Mouse (Mus musculus) stomach, postnatal 0 days (tissue): Measurements from ENCODE around the gene Irgq. TPM values are rescaled to one million over a fixed set of nuclear protein-coding genes. Genes with fewer than 3 reads are reported as not detected.

Experiments used
- ATAC-seq: fragments of 200-750 bp; cut with Nextera tagmentation; 2 replicates; pipeline ENCODE4 v1.8.0; 2017; ENCODE audit not compliant: low FRiP score, low TSS enrichment
- DNase-seq: peaks from one replicate; pipeline ENCODE4 v3.0.0-alpha.2; 2016; ENCODE audit warnings: low spot score
- H3K27ac ChIP-seq: fragments of 300-500 bp; sonication (generic); replicated peaks from 2 replicates; pipeline ENCODE4 v1.5.1; 2014; ENCODE audit warnings: mild to moderate bottlenecking, control low read depth
- H3K27me3 ChIP-seq: fragments of 300-500 bp; sonication (generic); 2 replicates; pipeline ENCODE4 v1.6.1; 2014; ENCODE audit warnings: low read length; ENCODE audit not compliant: control insufficient read depth, insufficient read depth
- H3K36me3 ChIP-seq: fragments of 300-500 bp; sonication (generic); 2 replicates; pipeline ENCODE4 v1.6.1; 2014; ENCODE audit warnings: low read length, mixed read lengths; ENCODE audit not compliant: control insufficient read depth, insufficient read depth
- H3K4me1 ChIP-seq: fragments of 300-500 bp; sonication (generic); replicated peaks from 2 replicates; pipeline ENCODE4 v1.6.1; 2014; ENCODE audit warnings: antibody characterized with exemption; ENCODE audit not compliant: control insufficient read depth, insufficient read depth
- H3K4me2 ChIP-seq: fragments of 300-500 bp; sonication (generic); replicated peaks from 2 replicates; pipeline ENCODE4 v1.6.1; 2014; ENCODE audit warnings: low read depth, mild to moderate bottlenecking, control low read depth, moderate library complexity
- H3K4me3 ChIP-seq: fragments of 300-500 bp; sonication (generic); 2 replicates; pipeline ENCODE4 v1.5.1; 2014; ENCODE audit warnings: low read depth, low read length, control low read depth
- H3K9ac ChIP-seq: fragments of 300-500 bp; sonication (generic); 2 replicates; pipeline ENCODE4 v1.6.1; 2014; ENCODE audit warnings: mild to moderate bottlenecking, low read length, control low read depth, mixed read lengths
- H3K9me3 ChIP-seq: fragments of 300-500 bp; sonication (generic); 2 replicates; pipeline ENCODE4 v1.6.1; 2016; ENCODE audit warnings: low read length; ENCODE audit not compliant: control insufficient read depth
- CTCF ChIP-seq: IDR thresholded peaks from 2 replicates; pipeline ENCODE4 v1.5.1; 2016; ENCODE audit warnings: antibody characterized with exemption, low read depth, mild to moderate bottlenecking, moderate library complexity
- EP300 ChIP-seq: optimal IDR thresholded peaks from 2 replicates; pipeline ENCODE3; 2016; ENCODE audit warnings: antibody characterized with exemption
- WGBS: fragments of 180-500 bp; shearing (Covaris S2); extraction: QIAGEN DNeasy Blood & Tissue Kit; methylation state at CpG from one replicate; pipeline ENCODE4 v1.1.7; 2014; 5-methylcytosine and 5-hydroxymethylcytosine counted together
- polyA plus RNA-seq: library from polyadenylated mRNA; unstranded; fragments of >200 nt; fragmentation: Nextera tagmentation; extraction: Ambion mirVana; gene quantifications from 2 replicates; pipeline ENCODE4 v1.2.1, GENCODE M21; 2015

Gene Irgq
- polyA plus RNA-seq, 1 experiment from 2014 or later = 4.3 TPM

GRCm38 (mm10) chr7:24568512-24568911 is 38.0 kb downstream of the Irgq start:
- no peaks in the 10 kb centered on the region for H3K4me1 ChIP-seq
- no peak overlapping the region for H3K9ac ChIP-seq
- H3K9me3 ChIP-seq = no peaks in the 10 kb centered on the region
- TF ChIP-seq EP300 = no peak
- no peak for TF ChIP-seq CTCF
- no peak overlapping the region for H3K4me3 ChIP-seq
- no peak overlapping the region for H3K27ac ChIP-seq
- DNase-seq = no peak
- WGBS = 84% methylated on average over 4 of the region's 4 CpGs
- H3K27me3 ChIP-seq = no peaks in the 10 kb centered on the region
- peaks cover 3% of the 10 kb centered on the region for H3K36me3 ChIP-seq
- no peak overlapping the region for H3K4me2 ChIP-seq
- ATAC-seq = no peak

- TF ChIP-seq EP300 = no peak
- no peak for TF ChIP-seq CTCF
- Histone ChIP-seq H3K4me3 (no peak overlapping the region), H3K27me3 (no peaks in the 10 kb centered on the region), H3K9me3 (no peaks in the 10 kb centered on the region), H3K9ac (no peak overlapping the region), H3K27ac (no peak overlapping the region), H3K36me3 (peaks cover 3% of the 10 kb centered on the region), H3K4me2 (no peak overlapping the region), H3K4me1 (no peaks in the 10 kb centered on the region)
- DNase-seq = no peak
- ATAC-seq = peak; percentile 49
- WGBS = 77% methylated on average over 4 of the region's 4 CpGs
Observed at GRCm38 (mm10) chr7:24571071-24571470, 40.6 kb downstream of the Irgq start.

GRCm38 (mm10) chr7:24572455-24572854 is 42.0 kb downstream of the Irgq start:
- Histone ChIP-seq H3K4me1 (no peaks in the 10 kb centered on the region), H3K27ac (no peak overlapping the region), H3K4me2 (no peak overlapping the region), H3K9ac (no peak overlapping the region), H3K9me3 (no peaks in the 10 kb centered on the region), H3K27me3 (no peaks in the 10 kb centered on the region), H3K36me3 (no peaks in the 10 kb centered on the region; the same call in none of the 2 replicates), H3K4me3 (no peak overlapping the region)
- TF ChIP-seq EP300 (no peak), CTCF (peak; percentile 65)
- 65% methylated on average over 5 of the region's 5 CpGs for WGBS
- ATAC-seq (no peak), DNase-seq (no peak)

- no peak overlapping the region for H3K4me3 ChIP-seq
- TF ChIP-seq CTCF (no peak), EP300 (no peak)
- 53% methylated on average over 12 of the region's 12 CpGs for WGBS
- H3K27ac ChIP-seq = no peak overlapping the region
- no peaks in the 10 kb centered on the region for H3K4me1 ChIP-seq
- no peak overlapping the region for H3K9ac ChIP-seq
- ATAC-seq (no peak), DNase-seq (no peak)
- H3K27me3 ChIP-seq = no peaks in the 10 kb centered on the region
- H3K9me3 ChIP-seq = no peaks in the 10 kb centered on the region
- no peaks in the 10 kb centered on the region; the same call in 1 of the 2 replicates for H3K36me3 ChIP-seq
- H3K4me2 ChIP-seq = no peak overlapping the region
Observed at GRCm38 (mm10) chr7:24574224-24574796, 43.8 kb downstream of the Irgq start.

GRCm38 (mm10) chr7:24577811-24578210 is 47.3 kb downstream of the Irgq start:
- ATAC-seq (no peak), DNase-seq (no peak)
- H3K4me2 ChIP-seq = no peak overlapping the region
- H3K4me1 ChIP-seq = no peaks in the 10 kb centered on the region
- no peaks in the 10 kb centered on the region for H3K36me3 ChIP-seq
- 93% methylated on average over 10 of the region's 10 CpGs for WGBS
- H3K9me3 ChIP-seq = no peaks in the 10 kb centered on the region
- H3K27ac ChIP-seq = no peak overlapping the region
- no peak for TF ChIP-seq EP300
- TF ChIP-seq CTCF = no peak
- H3K4me3 ChIP-seq = no peak overlapping the region
- H3K27me3 ChIP-seq = no peaks in the 10 kb centered on the region
- no peak overlapping the region for H3K9ac ChIP-seq

GRCm38 (mm10) chr7:24584876-24585275 is 54.4 kb downstream of the Irgq start:
- H3K4me3 ChIP-seq = no peak overlapping the region
- no peak for DNase-seq
- no peak overlapping the region for H3K9ac ChIP-seq
- TF ChIP-seq EP300 (no peak), CTCF (no peak)
- H3K4me1 ChIP-seq = no peaks in the 10 kb centered on the region
- H3K4me2 ChIP-seq = no peak overlapping the region
- WGBS = 88% methylated on average over 6 of the region's 6 CpGs
- no peak overlapping the region for H3K27ac ChIP-seq
- no peaks in the 10 kb centered on the region for H3K36me3 ChIP-seq
- no peak for ATAC-seq
- no peaks in the 10 kb centered on the region for H3K9me3 ChIP-seq
- H3K27me3 ChIP-seq = no peaks in the 10 kb centered on the region
